Mouse (Mus musculus) myocyte (in vitro differentiated cells): ENCODE measurements around the gene Icos.

Source experiments
- E2F4 ChIP-seq: IDR thresholded peaks from one replicate; pipeline ENCODE4 v1.6.1; 2011; ENCODE audit warnings: mild to moderate bottlenecking, control low read depth, moderate library complexity; ENCODE audit not compliant: insufficient read depth
- MAX ChIP-seq: IDR thresholded peaks from one replicate; pipeline ENCODE4 v1.6.1; 2011; ENCODE audit warnings: low read depth, mild to moderate bottlenecking, control low read depth
- MYOG ChIP-seq, 3 experiments: IDR thresholded peaks; one replicate each; pipeline ENCODE4 v1.6.1; 2011; ENCODE audit warnings: control low read depth in 2 of 3, low read depth in 2 of 3, mild to moderate bottlenecking in 2 of 3; ENCODE audit not compliant: insufficient read length in 2 of 3, control insufficient read depth in 1 of 3, insufficient read depth in 1 of 3
- POLR2A ChIP-seq: IDR thresholded peaks from one replicate; pipeline ENCODE4 v1.6.1; 2011; ENCODE audit warnings: low read depth, mild to moderate bottlenecking, control low read depth, moderate library complexity; ENCODE audit not compliant: insufficient read length
- POLR2AphosphoS2 ChIP-seq: IDR thresholded peaks from one replicate; pipeline ENCODE4 v1.6.1; 2011; ENCODE audit warnings: low read depth, control low read depth; ENCODE audit not compliant: insufficient read length
- REST ChIP-seq: IDR thresholded peaks from one replicate; pipeline ENCODE4 v1.6.1; 2011; ENCODE audit warnings: mild to moderate bottlenecking, control low read depth, moderate library complexity; ENCODE audit not compliant: insufficient read depth, insufficient read length
- TCF12 ChIP-seq: IDR thresholded peaks from one replicate; pipeline ENCODE4 v1.6.1; 2011; ENCODE audit warnings: mild to moderate bottlenecking, control low read depth; ENCODE audit not compliant: poor library complexity, insufficient read depth, severe bottlenecking
- TCF3 ChIP-seq: IDR thresholded peaks from one replicate; pipeline ENCODE4 v1.6.1; 2011; ENCODE audit warnings: low read depth, control low read depth; ENCODE audit not compliant: insufficient read length
- USF1 ChIP-seq: IDR thresholded peaks from one replicate; pipeline ENCODE4 v1.6.1; 2011; ENCODE audit warnings: low read depth, mild to moderate bottlenecking, control low read depth, moderate library complexity

DNA sequence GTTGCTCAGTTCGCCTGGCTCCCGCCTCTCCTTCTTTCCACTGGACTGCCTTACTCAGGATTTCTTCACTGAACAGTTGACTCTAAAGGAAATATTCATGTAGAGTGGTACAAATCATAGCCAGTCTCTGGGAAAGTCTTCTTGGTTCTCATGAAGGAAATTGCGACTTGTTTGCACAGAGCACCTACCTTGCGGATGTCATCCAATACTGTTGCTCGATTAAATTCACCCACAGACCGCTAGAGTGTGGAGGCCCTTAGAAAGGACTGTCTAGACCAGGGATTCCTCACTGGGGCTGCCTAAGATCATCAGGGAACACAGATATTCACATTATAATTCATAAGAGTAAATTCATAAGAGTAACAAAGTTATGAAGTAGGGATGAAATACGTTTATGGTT lies 24.0 kb upstream of the Icos start:
- TF ChIP-seq POLR2A (no peak), REST (no peak), POLR2AphosphoS2 (no peak), MYOG (IDR thresholded peaks at IDR 0.05; ENCODE audit: control insufficient read depth in 1 of 3, insufficient read depth in 1 of 3, insufficient read length in 2 of 3, low read depth in 2 of 3) (no peak), MAX (no peak), USF1 (no peak), E2F4 (no peak), TCF3 (no peak), TCF12 (no peak)
